Mouse (Mus musculus) kidney, postnatal 4 days (tissue): Measurements from ENCODE around the gene Cbx6.
"Not testable (repeated sequence)": the region's sequence is repeated elsewhere in the genome, so short reads cannot be mapped to it uniquely, and the experiment has no call there.

Experiments used
- DNase-seq, 2 experiments: peaks; one replicate each; pipeline ENCODE4 v3.0.0; 2021; ENCODE audit warnings: mixed read lengths in 2 of 2

Cbx6 gene

DNA sequence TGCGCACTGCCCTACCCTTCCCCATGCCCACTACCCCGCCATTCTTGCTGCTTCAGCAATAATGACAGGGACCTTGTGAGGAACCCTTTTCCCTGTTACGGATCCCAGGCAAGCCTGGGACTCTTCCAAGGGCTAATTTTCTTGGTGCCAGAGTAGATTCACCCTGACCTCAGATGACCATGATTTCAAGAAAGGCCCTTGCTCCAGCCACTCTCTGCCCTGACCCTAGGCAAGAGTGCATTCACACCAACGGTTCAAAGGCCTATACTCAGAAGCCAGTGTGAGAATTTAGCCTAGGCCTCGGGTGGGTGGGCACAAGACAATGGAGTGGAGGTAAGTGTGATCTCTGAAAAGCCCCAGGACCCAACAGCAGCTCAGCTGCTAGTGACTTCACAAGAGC, 5.1 kb downstream of the Cbx6 start:
- no peak for DNase-seq

DNA sequence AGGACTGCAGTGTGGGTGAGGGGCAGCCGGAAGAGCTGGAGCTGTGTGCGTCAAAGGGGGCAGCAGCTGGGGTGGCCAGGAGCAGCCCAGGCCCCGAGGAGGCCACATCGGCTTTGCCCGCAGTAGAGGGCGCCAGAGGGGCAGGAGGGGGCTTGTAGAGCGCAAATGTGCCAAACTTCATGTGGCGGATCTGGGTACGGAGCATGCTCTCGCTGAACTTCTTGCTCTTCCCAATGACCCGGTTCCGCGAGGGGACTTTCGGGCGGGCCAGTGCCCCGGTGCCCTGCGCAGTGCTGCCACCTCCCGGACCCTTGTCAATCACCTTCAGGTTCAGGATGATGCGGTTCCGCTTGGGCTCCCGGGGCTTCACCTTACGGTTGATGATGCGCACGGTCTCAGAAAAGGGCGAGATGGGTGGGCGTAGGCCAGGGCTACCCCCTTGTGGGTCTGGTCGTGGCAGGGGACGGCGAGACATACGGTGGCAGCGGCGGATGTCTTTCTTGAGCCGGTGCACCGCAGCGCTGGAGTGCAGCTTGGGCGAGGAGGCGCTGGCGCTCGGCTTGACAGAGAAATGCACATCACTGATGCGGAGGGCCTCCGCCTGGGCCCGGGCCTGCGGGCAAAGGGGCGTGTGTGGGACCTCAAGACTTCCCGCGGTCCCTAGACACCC, 6.0 kb downstream of the Cbx6 start:
- DNase-seq = peak; percentile 66 to 74

DNA sequence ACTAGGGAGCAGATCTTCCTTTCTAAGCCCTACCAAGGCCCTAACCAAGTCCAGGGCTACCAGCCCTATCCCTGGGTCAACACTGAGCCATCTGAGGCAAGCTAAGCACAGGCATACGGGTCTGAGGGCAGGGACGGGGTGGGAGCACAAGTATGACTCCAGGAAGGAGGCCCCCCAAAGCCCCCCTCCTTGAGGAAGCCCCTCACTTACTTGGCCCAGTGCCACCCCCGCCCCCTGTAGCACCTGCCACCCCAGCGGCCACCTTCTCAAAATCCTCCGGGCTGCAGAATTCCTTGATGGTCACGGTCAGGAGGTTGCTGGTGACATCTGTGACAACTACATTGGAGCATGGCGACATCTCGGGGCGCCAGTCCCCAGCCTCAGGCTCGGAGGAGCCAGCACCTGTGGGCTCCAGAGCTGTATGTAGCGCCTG, 6.7 kb downstream of the Cbx6 start:
- no peak for DNase-seq

DNA sequence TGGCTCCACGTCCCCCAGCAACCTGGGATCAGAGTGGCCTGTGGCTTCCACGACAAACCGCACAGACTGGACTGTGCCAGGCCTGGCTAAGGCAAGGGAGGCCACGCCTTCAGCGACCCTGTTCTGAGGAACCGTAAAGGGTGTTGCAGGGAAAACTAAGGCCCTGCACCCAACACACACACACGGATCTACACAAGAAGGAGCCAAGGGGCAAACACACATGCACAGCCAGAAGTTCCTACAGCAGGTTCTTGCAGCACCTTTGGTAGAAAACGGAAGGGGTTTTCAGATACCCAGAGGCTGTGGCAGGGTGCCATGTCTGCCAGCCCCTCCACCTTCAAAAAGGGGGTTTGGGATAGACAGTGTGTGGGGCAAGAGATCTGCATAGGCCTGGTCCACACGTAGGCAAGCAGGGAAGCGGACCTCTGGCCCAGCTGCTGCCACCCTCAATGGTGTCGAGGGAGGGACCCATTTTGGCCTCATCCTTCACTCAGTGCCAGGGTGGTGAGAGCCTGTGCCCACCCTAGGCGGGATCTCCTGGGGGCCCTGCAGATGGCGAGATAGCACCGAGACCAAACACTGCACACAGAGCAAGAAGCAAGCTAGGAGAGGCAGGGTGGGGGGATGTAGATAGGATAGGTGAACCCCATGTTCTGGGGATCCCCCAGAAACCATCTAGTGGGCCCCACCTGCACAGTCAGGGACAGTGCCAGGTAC, 7.3 kb downstream of the Cbx6 start:
- no peak for DNase-seq

DNA sequence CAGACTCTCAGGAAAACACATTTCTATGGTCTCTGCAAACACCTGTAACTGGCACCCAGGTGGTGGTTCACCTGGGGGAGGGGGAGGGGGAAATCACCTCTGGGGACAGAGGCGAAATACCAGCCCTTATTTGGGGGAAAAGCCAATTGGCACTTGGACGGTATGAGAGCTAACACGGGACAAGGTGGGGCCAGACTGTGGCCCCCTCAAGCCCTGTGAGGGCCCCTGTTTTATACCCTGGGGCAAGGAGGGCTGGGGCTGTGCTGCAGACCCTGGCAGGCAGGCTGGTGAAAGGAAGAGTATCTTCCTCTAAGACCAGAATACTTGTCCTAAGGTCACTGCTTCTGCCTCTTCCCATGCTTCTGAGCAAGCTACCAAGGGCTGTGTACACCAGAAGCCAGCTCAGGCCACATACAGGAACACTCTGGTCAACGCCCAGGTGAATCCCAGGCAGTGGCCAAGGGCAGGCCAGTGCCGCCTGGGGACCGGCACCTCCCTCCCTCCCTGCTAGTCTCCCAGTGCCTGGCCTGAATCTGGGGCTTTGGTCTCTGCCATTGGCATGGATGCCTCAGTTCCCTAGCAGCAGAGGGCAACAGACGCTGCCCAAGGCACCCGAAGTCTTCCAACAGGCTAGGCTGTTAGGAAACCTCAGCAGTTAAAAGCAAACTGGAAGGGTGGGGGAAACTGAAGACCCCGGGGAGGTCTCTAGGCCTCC, 8.1 kb downstream of the Cbx6 start:
- peak in 1 of 2 experiments; percentile 10 for DNase-seq

DNA sequence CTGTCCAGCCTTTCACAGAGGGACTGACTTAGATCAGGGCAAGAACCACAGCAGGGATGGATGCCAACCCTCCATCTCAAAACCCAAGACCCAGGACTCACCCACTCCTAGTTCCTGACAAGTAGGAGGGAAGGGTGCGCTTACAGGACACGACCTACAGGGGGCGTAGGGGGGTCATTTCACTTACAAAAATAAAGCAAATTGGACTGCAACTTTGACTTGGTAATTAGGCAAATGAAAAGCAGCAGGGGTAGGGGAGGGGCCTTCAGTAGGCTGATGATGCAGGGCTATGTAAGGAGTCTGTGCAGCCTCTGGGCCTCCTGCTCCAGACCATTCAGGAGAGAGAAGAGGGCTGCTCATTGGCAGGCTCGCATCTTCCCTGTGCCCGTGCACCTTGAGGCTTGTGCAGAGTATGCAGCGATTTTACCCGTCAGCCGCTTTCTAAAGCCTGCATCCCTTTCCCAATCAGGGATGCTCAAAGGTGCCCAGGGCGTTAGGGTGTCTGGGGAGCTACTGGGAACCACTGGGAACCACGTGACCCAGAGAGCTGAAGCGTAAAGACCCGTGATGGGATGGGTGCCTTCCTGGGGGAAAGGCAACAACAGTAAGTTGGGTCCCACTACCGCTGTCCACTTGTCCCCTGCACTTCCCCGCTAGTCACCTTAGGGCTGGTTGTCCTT, 9.2 kb downstream of the Cbx6 start:
- DNase-seq = peak in 1 of 2 experiments; percentile 53

DNA sequence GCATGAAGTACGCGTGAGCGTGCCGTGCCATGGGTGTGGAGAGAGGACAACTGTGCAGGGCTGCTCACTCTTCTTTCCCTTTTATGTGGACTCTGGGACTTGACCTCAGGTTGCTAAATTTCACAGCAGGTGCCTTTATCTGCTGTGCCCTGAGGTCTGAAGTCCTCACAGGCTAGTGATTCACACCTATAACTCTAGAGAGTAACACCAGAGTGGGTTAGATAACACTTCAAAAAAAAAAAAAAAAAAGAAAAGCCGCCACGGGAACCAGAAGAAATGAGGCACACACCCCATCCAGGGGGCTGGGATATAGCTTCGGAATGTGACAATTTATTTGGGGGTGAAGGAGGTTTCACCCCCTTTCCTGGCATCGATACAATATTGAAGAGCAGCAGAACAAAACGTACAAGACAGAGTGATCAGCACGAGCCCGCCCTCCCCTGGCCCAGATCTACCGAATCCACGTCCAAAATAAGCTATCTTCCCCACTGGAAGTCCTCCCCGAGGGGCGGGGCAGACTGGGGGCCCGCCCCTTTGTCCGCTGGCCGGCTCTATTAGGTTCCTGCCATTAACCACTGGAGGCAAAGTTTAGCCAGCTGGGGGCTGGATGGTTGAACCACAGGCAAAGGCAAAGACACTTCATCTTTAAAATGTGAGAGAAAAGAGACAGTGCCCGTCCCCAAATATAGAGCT, 10.8 kb downstream of the Cbx6 start:
- peak; percentile 75 to 83 for DNase-seq

DNA sequence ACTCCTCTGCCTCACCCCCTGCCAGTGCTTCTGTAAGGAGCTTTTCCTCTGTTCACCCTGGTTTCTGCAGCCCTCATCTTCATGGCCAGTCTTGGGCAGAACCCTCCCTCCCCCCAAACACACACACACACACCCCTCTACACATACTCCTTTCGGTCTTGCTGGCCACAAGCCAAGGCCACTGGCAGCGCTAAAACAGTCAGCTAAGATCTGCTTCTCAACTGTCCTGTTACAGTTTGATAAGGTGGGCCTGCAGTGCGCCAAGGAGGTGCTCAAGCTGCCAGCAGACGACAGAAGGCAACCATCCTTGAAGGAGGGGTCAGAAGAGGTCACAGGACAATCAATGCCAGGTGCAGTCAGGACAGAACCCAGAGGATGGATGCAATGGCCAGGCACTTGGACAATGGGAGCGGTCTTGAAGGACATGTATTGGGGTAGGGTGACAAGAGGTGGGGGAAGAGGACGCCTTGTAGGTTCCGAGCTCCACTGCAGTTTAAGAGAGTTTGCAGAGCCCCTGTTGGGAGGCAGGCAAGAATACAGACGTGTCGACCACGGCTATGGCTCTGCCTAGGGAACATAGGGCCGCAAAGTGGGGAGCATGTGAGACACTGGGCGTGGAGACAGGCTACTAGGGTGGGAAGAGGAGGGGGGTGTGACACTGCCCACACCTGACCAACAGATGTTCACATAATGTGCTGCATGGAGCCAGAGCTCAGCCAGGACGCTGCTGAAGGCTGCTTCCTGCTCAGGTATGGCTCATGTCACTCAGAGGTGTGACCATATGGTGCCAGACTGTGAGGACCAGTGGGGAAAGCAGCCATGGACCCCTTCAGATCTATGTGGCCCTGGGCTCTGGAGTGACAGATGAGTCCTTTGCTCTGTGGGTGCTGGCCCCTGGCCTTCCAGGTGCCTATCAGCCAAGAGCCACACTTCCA, 12.0 kb downstream of the Cbx6 start:
- DNase-seq = peak in 1 of 2 experiments; percentile 49

DNA sequence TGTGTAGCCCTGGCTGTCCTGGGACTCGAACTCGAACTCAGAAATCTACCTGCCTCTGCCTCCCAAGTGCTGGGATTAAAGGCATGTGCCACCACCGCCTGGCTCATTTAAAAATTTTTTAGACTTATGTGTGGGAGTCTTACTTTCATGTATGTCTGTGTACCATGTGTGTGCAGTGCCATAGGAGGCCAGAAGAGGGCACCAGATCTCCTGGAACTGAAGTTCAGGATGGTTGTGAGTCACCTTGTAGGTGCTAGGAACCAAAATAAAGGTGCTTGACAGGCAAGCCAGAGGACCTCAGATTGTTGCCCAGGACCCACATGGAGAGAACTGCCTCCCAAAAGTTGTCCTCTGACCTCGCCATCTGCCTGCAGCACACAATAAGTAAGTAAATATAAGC, 16.2 kb downstream of the Cbx6 start:
- DNase-seq = peak in 1 of 2 experiments; percentile 20

DNA sequence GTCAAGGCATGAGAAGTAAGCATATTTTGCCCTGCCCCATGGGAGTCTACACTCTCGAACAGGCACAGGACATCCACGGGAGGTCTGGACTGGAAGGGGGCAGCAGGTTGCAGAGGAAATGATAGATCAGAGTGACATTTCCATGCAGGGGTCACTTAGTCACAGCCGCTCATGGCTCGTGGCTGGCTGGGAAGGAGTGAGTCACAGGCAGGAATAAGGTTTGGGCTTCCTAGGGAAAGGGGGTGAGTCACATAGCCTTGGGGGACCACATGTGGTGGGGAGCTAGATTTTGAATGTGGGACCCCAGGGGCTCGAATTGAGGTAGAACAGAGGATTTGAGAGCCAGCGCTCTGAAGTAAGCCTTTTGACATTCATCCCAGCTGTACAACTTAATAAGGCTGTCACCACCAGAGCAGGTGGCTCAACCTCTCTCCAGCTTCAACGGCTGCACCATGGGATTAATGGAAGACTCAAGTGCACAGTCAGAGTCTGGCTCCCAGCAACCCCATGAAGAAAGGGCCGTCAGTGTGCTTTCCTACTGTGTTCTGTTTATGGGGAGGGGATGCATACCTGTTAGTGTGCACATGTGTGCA, 20.7 kb downstream of the Cbx6 start:
- DNase-seq = peak in 1 of 2 experiments; percentile 10

DNA sequence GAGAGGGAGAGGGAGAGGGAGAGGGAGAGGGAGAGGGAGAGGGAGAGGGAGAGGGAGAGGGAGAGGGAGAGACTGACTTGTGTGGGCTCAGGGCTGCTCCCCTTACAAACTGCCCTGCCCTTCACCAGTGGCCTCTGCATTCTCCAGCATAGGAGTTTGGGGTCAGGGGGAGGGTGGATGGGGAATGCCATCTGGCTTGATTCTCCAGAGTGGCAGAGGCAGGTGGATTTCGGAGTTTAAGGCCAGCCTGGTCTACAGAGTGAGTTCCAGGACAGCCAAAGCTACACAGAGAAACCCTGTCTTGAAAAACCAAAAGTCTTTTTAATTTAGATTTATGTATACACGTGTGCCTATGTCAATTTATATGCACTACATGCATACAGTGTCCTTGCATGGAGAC, 21.6 kb downstream of the Cbx6 start:
- not testable (repeated sequence) for DNase-seq

DNA sequence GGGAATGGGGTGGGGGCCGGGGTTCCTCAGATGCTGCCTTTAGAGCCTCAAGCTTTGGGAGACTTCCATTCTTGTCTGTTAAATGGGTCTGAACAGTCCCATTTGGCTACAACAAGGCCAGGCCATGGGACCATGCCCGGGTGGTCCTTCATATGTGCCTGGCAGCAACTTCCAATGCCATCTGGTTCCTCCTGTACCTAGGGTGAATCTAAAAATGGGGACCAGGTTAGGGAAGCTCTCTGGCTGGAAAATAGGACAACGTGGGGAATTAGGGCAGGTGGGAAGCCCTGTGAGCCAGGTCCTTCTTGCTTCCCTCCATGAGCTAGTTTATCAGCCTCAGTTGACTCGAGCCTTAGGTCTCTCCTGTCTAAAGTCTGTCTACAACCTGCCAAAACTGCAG, 23.5 kb downstream of the Cbx6 start:
- DNase-seq = no peak

DNA sequence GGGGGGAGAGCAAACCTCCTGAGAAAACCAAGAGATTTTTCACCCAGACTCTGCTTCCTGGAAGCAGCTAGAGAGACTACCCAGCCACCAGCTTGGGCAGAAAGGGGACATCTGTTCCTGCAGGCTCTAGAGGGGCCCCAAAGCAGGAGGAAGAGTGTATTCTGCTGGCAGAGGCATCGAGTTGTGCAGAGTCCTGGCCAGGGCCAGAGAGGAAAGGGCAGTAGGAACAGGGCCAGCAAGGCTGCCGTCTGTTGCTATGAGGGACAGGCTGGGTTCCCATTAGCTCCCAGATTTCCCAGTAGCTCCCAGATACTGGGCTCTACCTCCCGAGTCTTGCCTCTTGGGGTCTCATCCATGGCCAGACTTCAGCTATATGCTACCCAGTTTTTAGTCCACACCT, 24.4 kb downstream of the Cbx6 start:
- no peak for DNase-seq

DNA sequence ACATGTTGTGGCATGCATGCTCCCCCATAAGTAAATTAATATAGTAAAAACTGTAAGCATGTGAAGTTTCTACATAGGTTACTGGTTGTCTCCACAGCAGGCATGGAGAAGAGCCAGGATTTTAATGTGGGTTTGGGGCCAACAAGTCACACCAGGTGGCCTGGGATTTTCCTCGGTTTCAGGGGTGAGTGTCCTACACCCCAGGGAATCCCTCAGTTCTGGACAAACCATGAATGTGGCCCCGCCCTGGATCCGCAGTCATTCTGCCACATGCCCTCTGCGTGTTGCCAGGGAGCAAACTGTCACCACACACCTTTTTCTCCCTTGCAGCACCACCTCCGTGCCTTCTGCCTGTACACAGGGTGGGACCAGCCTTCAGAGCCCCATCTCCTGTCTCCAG, 25.8 kb downstream of the Cbx6 start:
- no peak for DNase-seq

DNA sequence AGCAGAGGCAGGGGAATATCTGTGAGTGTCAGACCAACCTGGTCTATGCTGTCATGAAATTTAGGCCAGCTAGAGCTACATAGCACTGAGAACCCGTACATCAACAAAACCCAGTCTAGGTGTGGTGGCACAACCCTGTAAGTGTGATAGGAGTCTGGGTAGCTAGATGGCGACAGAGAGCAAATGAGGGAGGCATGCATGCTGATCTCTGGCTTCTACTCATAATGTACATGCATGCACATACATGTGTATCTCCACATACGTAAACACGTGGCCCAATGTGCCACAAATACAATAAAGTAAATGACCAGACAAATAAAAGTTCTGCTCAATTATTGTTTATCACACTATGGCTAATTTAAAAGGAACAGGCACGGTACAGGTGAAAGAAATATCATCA, 26.4 kb downstream of the Cbx6 start:
- peak; percentile 54 to 65 for DNase-seq

DNA sequence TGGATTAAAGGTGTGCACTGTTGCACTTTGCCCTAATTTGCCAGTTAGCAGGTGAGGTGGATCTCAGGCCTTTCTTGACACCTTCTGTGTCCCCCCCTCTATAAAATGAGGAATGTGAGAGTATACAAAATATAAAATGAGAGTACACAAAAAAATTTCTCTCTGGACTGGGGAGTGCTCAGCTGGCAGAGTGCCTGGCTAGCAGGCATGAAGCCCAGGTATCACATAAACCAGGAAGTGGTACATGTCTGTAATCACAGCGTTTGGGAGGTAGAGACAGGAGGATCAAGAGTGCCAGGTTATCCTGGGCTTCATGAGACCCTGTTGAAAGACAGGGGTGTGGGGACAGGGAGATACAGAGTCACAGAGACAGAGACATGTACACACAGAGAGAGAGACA, 27.4 kb downstream of the Cbx6 start:
- no peak for DNase-seq

DNA sequence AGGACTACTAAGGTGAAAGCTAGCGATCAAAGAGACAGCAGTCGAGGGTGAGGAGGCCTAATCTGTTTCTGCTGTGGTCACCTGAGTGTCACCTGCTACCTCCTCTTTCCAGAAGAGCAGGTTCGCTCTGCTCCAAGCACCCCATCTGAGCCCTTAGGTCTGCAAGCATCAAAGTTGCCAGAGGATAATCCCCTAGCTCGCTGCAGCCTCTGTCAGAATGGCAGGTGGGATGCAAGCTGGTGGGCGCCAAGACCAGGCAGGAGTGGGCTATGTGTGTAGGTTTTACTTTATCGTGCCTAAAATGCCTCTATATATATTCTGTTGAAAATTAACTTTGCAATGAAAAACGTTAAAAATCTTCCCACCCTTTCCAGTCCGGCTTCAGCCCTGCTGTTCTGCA, 29.2 kb downstream of the Cbx6 start:
- DNase-seq = no peak

DNA sequence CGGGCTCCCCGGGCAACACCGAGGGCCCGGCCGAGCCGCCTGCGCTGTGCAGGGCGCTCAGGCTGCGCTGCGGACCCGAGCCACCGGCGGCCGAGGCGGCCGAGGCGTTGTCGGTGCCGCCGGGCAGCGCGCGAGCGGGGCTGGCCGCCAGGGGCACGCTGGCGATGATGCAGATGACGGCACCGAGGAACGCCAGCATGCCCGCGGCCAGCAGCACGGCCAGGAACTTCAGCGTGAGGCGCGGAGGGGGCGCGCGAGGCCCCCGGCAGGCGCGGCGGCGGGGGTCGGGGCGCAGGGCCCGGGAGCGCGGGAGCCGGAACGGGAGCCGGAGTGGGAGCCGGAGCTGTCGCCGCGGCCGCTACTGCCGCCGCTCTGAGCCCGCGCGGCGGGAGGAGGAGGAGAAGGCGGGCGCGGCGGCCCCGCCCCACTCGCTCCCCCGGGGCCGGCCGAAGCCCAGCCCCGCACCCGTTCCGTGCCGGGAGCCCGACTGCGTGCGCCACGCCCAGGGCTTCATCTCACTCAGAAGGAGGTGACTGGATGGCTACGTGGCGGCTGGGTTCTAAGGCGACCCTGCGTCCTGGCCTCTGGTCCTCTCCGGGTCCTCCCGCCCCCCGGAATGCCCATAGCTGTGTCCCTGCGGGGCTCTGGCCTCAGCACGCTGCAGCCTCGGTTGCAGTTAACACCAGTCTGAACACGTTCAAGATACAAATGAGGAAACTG, 30.0 kb downstream of the Cbx6 start, which contains the start of gene Nptxr:
Gene Nptxr (minus strand): TSS at position 415 of the 720 bp plus-strand sequence.
- peak; percentile 61 to 71 for DNase-seq

DNA sequence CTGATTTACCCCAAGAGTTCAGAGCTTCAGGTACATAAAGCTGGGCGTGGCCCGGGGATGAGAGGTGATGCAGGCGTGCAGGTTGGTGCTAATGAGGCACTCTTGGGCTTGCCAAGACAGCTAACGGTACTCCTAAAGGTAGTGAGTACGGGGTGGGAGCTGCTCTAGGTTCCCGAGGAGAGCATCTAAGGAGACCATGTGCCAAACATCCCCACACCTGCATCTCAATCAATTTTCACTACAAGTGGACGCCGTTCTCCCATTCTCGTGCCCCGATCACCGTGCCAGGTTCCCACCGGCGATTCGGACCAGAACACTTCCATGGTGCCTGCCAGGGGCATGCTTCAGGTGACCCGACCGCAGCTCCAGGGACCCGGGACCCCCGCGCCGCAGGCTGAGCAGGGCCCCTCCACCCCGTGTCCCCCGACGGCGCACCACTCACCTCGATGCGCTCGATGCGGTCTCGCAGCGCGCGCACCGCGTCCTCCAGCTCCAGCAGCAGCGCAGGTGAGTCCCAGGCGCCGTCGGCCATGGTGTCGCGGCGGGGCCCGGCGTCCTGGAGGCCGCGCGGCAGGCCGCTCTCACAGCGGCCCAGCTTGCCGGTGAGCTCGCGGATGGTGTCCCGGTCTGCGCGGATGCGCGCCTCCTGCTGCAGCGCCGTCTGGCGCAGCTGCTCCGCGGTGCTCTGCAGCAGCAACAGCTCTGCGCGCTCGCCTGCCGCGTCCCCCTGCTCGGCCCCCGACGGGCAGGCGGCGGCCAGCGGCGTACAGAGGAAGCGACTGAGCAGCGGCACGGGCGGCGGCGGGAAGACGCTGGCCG, 30.7 kb downstream of the Cbx6 start:
- DNase-seq = peak; percentile 46 to 65
